Mouse (Mus musculus) skeletal muscle tissue, adult 2 months (tissue): Measurements from ENCODE around the gene Plekho2.
A peak's percentile ranks its signal among the peaks of the same experiment; 100 is the strongest.

Experiments
- DNase-seq: peaks from one replicate; pipeline ENCODE4 v3.0.0-alpha.2; 2012; ENCODE audit warnings: low read depth, low spot score

The Plekho2 gene

DNA sequence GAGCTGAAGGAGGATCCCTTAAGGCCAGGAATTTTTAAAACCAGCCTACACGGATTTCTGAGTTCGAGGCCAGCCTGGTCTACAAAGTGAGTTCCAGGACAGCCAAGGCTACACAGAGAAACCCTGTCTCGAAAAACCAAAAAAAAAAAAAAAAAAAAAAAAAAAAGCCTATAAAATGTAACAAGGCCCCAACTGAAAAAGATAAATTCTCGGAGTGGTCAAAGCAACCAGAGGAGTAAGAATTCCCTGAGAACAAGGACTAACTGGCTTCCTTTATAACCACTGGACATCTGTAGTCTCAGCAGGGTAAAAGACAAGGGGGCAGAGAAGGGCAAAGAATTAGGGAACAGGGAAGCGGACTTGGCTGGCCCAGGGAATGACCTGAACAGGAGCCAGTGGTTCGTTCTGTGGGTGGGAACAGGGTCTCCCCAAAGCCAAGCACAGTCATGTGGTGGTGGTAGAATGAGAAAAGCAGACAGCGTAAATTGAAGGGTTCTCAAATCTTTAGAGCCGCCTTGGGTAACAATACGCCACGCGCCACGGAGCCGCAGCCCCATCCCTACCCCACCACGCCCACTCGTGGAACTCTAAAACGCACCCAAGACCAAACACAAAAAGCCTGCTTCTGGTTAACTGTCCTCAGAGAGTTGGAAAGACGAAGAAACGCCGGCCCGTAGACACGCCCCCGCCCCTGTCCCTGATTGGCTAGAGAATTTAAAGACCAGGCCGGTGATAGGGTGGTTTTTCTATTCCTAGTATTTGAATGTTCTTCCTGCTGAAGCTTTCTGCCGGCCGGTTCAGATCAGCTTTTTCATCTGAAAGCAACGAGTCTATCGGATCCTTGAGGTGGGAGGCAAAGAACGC is 6.8 kb upstream of the Plekho2 start, which contains the start of gene Pif1:
TSS of gene Pif1 (plus strand) at position 755 of the 864 bp plus-strand sequence.
- DNase-seq: peak; percentile 54

DNA sequence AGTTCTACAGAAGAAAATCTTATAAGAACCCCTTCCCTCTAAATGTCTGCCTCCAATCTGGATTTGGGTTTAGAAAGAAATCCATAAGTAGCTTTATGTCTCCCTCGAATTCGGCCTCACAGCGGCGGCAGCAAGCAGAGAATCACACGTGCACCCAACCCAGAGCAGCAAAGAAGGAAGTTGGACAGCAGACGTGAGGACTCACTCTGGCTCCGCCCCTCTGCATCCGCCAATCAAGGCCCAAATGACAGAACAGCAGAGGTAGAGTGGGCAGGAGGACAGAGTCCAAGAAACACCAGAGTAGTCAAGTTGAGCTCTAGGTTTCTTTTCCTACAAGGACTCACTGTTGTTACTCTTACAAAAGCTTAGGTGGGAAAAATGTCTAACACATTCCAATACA is 3.2 kb upstream of the Plekho2 start:
- no peak for DNase-seq

DNA sequence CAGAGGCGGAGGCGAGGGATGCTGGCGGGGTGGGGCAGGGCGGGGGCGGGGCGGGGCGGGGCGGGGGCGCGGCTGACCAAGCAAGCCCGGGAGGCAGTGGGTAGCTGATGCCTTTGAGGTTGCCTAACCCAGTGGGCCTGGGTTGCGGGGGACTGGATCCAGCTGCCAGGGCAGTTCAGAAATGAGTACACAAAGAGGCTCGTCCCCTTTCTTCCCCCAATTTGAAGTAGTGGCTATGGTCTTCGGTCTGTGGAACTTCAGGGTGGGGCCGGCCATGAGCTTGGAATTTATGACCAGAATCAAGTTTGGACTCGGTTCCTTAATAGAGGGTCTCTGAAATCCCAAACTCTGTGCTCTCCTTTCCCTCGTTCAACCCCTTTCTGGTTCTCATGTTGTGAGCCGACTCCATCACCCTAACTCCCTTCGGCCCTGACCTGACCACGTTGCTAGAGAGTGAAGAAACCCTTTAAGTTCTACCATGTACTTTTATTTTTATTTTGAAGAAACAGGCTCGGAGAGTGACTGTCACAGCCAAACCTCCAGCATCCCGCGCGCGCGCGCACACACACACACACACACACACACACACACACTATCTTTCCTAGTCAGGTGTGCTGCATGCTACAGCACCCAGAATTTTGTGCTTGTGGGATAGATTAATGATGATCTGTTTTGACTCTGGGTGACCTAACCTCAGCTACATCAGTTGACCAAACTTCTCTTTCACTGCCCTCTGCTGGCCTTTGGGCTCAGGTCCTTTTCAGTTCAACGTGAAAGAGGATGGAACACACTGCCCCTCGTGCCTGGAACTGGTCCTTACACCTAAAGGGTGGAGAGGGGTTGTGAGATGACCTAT is 789 bp upstream of the Plekho2 start:
- DNase-seq: peak; percentile 82

DNA sequence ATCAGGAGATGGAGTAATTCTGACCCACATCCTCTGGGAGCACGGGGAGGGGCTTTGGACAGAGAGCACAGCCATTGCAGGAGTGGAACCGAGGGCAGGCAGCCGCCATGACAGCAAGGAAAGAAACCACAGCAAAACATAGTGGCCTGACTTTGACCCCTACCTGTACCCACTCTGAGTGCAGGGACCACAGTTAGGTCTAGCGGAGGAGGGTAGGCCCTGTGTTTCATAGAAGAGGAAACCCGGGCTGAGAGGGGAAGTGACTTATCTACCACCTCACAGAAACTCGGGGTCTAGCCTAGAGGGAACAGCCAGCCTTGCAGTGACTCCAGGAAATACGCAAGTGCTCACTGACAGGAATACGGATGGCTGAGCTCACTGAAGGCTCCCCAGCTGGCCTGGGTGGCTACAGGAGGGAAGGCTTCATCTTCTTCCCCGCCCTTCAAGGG is 1.0 kb downstream of the Plekho2 start:
- DNase-seq: peak; percentile 54

DNA sequence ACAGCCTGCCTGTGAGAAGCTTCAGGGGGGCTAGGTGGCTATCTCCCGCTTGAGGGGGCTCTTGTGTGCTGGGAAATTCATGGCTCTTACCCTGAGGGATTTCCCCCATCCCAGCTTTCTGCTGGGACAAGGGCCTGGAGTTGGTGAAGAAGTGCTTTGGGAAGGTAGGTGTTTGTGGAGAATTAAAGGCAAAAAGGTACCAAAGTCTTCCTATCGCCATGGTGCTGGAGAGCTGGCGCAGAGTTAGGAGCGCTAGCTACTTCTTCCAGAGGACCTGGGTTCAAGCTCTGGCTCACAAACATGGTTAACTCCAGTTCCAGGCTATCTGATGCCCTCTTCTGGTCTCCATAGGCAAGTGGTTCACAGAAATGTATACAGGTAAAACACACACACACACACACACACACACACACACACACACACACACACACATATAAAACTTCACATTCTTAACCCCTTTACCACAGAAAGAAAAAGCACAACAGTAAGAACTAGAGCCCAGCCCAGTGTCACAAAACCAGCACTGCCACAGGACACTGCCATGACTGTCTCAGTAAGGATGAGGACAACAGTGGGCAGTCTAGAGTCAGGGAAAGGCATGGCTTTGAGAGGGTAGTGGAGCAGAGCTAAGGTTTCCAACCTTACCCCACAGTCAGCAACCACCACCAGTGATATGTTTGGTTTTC is 2.2 kb downstream of the Plekho2 start:
- no peak for DNase-seq

DNA sequence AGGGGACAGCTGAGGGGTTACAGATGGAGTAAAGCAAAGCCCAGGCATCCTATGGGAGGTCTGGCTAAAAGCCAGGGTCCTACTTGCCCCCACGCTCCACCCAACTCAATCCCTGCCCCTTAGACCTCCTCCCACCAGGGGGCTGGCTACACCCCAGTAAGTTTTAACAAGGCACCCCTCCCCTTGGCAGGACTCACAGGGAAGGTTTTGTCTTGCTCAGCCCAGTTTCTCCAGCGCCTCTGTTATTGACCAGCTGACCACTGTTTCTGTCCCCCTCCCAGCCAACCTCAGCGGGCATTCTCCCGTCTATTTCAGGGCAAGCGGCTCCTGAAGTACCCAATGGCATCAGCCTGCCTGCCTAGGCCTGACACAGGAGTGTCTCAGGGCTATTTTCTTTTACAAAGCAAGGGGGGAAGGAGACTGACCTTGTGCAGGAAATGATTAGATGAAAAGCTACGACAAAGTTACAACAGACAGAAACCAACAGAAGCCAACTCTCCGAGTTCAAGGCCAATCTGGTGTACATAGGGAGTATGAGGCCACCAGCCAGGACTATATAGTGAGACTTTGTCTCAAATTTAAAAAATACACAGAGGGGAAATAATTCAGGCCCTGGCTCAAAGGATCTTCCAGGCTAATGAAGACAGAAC is 2.9 kb downstream of the Plekho2 start:
- peak; percentile 60 for DNase-seq

DNA sequence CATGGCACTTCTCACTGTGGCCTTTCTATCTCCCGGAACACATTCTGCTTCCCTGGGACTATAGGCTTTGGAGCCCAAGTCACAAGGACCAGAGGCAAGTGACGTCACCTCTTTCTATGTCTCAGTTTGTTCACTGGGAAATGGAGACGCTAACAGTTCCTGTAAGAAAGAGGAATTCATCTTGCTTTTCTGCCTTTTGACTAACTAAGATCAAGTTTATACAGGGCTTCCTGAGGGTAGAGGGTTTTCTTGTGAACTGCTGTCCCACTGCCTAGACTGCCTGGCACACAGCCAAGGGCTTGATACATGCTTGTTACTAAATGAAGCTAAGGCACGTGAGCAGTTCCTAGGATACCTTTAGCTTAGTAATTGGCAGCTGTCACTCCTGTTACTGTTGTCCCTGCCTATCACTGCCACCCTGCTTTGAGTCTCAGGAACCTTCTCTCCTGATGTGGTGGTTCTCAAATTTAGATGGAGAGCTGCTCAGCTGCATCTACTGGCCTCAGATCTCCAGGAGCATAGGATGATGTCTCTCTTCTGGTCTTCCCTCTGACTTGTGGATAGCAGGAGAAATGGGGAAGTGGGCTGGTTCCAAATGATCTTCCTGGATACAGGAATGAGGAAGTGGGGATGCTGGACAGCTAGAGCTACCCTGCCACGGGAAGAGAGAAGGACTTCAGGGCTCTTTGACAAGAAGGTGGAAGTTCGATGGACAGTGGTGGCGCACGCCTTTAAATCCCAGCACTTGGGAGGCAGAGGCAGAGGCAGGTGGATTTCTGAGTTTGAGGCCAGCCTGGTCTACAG is 4.2 kb downstream of the Plekho2 start:
- DNase-seq: peak; percentile 50

DNA sequence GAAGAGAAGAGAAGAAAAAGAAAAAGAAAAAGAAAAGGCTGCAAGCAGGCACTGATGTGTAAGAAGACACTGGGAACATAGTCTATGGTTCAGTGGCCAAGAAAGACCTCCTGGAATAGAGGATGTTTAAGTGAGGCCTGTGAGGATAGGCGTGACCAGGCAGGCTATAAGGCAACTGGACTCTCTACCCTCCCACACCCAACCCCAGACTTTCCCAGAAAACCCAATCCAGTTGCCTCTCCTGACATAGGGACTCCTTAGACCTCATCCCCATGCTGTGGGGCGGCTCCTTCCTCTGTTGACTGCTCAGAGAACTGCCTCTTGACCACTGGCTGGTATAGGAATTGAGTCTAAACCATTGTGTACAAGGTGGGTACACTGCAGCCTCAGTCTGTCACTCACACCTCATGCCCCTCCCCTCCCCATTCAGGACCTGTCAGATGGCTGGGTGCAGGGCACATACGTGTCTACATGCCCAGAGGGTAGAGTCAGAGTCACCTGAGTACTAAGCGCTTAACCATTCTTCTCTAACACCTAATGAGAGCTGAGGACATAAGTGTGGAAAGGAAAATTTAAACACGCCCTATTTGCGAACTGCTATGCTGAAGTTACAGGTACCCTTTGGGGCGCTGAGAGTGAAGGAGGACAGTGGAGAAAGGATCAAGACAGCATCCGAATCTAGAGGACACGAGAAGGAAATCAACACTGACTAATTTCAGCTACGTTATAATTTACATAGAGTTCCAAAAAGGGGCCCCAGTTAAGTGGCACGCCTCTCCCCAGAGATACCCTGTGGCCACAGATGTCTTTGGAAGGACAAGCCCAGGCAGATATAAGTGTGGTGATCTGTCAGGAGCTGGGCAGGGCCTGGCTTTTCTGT is 5.1 kb downstream of the Plekho2 start:
- no peak for DNase-seq

DNA sequence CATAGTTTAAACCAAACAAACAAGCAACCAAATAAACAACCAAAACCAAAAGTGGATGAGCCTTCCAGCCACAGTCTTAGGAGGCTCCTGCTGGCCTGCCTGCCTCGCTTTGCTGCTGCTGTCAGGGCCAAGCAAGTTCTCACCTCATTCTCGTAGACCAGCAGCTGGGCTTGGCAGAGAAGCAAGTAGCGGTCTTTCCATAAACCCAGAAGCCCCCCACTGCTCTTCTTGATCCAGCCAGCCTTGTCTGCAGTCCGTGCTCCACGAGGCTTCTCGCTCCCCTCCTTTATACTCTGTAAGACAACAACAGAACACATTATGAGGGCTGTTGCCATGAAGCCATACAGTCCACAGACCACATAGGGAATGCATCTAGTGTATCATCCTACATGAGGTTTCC is 7.0 kb downstream of the Plekho2 start:
- DNase-seq: no peak

DNA sequence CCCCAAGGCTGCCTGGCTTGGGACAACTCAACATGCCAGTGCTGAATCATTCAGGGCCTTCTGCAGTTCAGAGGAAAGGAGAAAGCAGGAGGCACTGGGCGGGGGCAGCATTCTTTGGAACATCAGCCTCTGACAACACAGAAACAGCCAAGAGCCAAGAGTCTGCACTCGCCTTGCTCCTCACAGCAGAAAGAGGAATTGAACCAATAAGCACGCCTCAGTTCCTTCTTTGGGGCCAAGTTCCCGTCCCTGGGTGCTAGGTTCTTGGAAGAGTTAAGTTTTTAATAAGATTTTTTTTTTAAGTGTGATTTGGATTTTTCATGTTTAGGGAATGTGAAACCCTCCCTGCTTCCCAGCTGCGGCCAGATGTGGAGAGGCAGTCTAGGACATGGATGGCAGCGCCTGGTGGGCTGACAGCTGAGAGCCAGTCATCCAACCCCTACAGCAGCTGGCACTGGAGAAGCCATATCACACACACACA is 10.3 kb downstream of the Plekho2 start:
- peak; percentile 81 for DNase-seq

DNA sequence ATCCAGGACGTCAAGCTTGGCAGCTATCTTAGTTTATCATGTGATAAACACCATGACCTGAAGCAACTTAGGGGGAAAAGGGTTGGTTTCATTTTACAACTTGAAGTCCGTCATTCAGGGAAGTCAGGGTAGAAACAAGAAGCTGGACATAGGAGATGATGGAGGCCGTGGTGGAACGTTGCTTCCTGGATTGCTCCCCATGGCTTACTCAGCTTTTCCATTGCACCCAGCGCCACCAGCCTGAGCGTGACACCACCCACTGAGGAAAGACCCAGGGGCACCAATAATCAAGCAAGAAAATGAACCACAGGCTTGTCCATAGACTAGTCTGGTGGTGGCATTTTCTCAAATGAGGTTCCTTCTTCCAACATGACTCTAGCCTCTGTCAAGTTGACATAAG is 11.1 kb downstream of the Plekho2 start:
- DNase-seq: no peak

DNA sequence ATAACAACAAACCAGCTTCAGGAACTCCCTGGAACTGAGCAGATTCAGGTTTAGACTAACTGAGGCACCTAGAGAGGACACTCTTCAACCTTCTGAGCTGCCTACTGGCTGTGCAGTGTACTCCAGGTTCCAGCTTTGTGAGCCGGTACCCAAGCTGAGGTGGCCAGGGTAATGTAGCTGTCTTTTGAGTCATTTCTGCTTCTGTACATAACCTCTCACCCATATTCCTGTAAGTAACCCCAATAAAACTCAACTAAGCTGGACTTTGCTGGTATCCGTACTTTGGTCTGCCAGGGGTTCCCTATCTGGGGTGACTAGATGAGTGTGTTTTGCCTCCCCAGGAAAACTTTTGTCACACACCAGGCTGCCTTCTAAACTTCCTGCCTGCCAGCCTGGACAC is 15.1 kb downstream of the Plekho2 start:
- no peak for DNase-seq

DNA sequence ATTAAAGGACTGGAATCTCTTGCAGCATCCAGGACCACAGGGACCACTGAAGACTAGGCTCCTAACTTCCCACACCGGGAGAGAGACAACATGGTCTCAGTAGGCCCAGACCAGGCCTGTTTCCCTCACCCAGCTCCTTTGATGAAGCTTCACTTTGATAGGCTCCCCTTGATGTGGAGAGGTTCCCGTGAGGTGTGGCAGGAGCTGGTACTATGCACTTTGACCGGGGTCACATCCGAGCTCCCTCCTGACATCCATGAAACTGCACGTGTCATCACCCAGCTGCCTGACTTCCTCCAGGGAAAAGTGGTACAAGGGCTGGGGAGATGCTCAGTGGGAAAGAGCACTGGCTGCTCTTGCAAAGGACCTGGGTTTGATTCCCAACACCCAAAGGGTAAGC is 16.8 kb downstream of the Plekho2 start:
- no peak for DNase-seq

DNA sequence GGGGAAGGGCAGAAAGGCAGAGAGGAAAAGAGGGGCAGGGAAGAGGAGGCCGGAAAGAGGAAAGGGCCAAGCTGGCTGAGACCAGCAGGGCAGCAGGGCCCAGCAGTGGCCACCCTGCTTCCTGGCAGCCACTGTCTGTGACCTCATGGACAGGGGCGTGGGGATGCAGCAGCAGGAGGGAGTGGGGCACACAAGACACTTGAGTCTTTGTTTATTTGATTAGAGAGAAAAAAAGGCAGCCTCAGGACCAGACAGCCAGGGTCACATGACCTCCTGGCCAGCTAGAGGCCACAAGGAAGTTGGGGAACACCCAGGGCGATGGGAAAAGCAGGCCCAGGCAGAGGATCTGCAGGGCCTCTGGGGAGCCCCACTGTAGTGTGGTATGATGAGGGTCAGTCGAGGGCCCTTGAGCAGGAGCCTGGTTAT is 17.7 kb downstream of the Plekho2 start:
- no peak for DNase-seq

DNA sequence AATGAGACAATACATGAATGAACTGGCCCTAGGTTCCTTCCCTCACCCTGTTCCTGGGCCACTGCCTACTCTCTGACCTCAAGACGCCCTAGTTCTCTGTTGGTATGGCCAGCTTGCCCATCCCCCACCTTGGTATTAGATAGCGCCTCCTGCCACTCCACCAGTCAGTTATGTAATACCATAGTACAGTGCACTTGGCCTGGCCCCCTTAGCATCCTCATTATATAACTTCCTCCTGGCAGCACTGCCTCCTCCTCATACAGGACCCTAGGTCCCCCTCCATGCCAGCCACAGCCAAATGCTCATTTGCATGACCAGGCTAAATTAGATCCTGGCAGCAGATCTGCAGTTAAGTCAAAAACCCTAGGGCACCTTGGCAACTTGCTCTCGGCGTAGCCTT is 18.8 kb downstream of the Plekho2 start:
- DNase-seq: peak; percentile 95

DNA sequence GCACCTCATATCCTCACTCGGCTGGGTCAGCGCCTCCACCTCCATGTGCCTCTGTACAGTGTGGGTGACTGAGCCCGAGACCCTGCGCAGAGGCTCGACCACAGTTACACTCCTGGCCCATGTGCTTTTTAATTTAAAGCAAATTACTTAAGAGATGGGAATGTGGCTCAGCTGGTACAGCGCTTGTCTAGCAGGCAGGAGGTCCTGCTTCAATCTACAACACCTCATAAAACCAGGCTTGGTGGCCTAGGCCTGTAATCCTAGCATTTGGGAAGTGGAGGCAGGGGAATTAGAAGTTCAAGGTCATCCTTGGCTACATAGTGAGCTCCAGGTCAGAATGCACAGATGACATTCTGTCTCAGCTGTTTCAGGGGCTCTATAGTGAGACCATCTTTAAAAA is 21.0 kb downstream of the Plekho2 start:
- no peak for DNase-seq

DNA sequence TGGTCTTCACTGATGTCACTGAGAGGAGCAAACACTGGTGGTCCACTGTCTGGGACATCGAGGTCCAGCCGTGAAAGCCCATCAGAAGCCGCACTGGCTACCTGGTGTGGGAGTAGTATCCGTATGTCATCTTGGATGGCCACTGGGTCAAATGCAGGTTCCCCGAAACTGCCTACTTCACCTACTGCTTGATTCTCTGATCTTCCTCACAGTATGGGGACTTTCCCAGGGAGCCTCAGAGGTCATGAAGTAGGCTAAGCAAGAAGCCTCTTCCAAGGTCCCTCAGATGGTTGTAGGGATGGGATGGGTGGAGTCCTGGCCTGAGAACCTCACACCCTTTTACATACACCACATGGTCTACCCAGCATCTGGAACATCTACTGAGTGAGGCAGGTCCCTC is 22.9 kb downstream of the Plekho2 start:
- no peak for DNase-seq

DNA sequence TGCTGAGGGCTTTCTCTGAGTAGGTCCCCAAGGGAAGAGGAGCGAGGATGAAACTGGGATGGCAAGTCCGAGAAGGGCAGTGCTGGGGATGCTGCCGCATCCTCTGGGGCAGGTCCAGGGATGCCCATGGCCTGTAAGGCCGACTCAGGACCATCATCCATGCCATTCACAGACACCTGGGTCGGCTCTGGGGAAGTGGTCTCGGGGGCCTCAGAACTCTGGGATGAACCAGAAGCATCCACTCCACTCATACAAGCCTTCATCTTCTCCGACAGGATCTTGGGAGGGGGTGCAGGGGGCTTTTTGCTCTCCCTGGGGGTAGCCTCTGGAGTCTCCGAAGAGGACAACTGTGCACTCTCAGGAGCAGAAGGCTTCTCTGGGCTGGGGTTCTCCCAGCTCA is 23.5 kb downstream of the Plekho2 start:
- no peak for DNase-seq

DNA sequence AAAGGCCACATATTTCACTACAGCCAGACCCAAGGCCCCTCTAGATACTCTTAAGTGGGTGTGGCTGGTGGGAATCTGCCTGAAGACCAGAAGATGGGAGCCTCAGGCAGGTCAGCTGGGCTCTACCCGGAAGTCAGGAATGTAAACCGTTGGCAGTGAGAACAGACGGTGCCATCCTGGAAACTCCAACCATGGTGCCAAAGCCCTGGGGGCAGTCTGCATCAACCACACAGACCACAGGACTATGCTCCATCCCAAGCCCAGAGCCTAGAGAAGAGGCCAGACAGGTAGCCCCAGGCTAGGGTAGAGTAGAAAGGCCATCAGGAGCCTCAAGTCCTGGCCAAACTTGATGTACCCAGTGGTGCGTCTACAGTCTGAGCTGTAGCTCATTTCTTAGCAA is 24.2 kb downstream of the Plekho2 start:
- no peak for DNase-seq
